Mouse (Mus musculus): ENCODE measurements around the gene Clec9a.
A peak's percentile ranks its signal among the peaks of the same experiment; 100 is the strongest.

The Clec9a gene

DNA sequence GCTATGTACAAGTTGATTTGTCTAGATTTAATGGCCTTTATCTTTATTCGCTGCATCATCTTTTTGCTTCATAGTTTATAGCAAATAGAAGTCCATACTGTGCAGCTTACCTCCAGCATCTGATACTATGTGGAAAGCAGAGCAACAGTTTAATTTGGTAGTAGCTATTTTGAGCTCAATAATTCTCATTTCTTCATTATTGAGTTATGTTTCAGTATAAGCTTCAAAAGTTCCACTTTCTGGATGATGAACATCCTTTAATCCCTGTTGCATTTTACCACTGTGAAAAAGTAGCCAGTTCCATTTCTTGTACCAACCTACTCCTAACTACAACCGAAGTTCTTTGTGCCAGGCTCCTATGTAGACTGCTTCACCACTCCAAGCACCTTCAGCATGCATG is at the start of gene Clec9a:
Gene Clec9a (plus strand): TSS at position 301 of the 400 bp plus-strand sequence.
- DNase-seq (ENCODE audit: extremely low spot score, low spot score), result no peak

DNA sequence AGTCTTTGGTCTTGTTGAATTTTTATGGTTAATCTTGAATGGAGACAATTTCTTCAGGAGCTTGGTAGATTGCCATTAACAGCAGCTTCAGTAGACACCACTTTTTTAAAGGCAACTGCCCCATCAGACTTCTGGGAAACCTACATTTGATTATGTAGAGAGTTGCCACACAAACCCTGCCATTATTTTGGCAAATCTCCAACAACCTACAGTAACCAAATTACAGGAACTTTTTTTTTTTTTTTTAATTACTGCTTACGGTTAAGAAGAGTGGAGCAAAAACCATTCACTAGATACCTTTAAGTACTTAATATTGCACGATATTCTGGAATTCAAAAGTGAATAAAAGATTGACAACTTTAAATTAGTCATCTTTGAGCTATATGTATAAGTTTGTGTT is 49.1 kb upstream of the Clec9a start:
- DNase-seq (ENCODE audit: extremely low spot score, low spot score), result no peak

- no peak for DNase-seq (ENCODE audit: extremely low spot score, low spot score)
These were observed 44.7 kb upstream of the Clec9a start for GRCm38 (mm10) chr6:129363942-129364341.

DNA sequence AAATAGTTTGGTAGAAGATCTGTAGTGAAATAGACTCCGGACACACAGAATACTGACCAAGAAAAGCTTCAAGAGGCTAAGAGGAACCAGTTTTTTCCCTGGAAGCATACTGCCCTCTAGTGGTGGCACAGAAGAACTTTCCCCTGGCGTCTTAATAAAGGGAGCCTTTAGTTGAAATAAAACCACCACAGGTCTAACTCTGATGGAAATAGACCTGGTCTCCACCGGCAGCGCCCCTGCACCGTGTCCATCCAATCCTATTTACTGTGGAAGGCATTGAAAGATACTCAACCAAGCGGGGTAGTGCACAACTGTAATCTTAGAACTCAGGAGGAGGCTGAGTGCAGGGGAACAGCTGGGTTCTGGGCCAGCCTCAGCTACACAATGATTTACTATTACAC is 42.7 kb upstream of the Clec9a start:
- peak; percentile 27 for DNase-seq (ENCODE audit: extremely low spot score, low spot score)

DNA sequence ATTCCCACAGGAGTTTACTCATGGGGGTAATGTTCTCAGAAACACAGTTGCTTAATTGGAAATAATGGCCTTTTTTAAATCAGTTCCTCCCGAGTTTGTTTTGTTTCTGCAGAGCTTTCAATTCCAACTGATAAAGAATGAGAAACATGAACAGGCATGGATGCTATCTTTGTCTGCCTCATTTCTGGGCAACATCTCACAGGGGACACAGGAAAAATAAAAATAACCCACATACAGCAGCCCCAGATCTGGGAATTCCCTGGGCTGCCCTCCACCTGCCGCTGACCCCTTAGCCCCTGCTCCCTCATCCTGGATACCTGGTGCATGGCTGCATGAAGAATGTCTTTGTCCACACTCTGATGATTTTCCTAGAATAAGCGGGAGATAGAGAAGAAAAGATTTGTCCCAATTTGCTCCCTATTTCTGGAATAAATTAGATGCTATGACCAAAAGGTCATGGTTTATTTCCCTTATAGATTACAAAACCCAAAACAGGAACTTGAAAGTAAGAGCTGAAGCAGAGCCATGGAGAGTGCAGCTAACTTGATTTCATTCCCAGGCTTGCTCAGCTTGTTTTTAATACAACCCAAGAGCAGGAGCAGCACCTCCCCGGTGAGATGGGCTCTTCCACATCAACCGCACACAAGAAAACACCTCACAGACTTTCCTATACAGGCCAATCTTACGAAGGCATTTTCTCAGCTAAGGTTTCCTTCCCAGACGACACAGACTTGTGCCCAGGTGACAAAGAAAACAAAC is 39.1 kb upstream of the Clec9a start:
- DNase-seq (ENCODE audit: extremely low spot score, low spot score), result no peak

- no peak for DNase-seq (ENCODE audit: extremely low spot score, low spot score)
These were observed 33.7 kb upstream of the Clec9a start for GRCm38 (mm10) chr6:129374937-129375471.

GRCm38 (mm10) chr6:129380454-129380853 is 28.2 kb upstream of the Clec9a start:
- no peak for DNase-seq (ENCODE audit: extremely low spot score, low spot score)

DNA sequence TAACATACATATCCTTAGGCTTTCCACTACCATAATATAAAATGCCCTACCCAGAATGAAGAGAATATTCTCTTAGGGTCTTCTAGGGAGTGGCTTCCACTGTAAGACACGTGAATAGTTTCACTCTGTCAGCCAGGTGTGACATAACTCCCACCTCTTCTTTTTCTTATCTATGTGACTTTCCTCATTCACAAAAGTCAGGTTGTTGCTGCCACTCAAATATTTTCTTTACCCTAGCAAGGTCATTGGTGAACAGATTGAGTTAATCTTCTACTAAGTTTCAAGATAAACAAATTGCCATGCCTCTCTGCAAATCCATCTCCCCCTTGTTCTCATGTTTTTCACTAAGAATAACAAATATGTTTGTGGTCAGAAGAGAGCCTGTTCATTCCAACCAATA is 26.9 kb upstream of the Clec9a start:
- no peak for DNase-seq (ENCODE audit: extremely low spot score, low spot score)

DNA sequence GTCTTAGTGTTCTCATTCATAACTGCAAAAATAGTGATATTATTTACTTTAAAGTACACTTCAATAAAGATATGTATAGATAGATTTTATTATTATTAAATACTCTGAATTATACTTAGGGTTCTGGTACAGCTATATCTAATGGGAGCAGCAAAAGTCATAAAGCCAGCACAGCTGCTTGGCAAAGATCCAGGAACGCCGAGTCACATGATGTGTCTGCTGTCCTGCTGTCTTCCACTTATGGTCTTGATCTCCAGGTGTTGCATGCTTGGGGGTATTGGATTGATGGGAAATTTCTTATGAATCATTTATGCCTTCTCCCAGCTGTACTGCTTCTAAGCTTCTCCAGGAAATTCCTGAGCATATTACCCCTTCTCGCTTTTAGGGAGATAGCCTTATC is 25.2 kb upstream of the Clec9a start:
- no peak for DNase-seq (ENCODE audit: extremely low spot score, low spot score)

GRCm38 (mm10) chr6:129385000-129385399 is 23.7 kb upstream of the Clec9a start:
- no peak for DNase-seq (ENCODE audit: extremely low spot score, low spot score)

DNA sequence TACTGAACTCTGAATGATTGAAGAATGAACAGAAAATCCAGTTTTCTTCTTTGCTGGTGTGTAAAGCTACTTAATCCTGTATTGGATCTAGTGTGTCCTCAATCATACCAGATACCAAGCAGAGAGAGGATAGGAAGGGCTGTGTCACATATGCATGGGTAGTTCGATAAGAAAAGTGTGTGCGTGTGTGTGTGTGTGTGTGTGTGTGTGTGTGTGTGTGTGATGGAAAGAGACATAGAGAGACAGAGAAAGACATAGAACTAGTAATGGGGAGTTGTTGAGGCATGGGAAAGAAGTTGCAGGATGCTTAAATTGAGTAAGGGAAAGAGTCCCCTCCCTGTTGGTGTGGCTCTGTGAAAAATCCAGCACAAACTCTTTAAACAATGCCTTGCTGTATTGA is 22.9 kb upstream of the Clec9a start, which contains the start of gene Clec12b:
Gene Clec12b (minus strand): TSS at position 101 of the 400 bp plus-strand sequence.
- DNase-seq (ENCODE audit: extremely low spot score, low spot score), result no peak

DNA sequence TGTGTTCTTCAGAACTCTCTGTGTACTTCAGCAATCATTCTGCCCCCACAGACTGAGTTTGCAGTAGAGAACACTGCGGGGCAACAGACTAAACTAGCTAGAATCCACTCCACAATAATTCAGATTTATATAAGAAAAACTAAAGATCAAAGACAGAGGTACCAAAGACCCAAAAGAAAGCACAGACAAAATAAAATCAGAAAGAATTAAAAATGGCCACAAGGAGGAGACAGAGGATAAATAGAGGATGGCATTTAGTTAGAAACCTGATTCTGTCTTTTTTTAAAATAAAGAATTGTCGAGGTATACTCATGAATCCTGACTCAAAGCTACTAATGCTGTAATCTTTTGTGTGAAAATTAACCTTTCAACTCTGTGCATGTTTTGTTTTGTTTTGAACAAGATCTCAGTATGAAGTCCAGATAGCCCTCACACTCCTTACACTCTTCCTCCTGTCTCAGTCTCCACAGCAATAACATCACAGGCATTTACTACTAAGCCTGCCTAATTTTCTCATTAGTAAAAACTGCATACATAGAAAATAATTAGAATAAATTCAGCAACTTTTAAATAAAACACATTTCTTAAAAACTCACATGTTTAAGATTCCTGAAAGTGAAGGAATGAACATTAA is 15.5 kb upstream of the Clec9a start:
- no peak for DNase-seq (ENCODE audit: extremely low spot score, low spot score)

GRCm38 (mm10) chr6:129393732-129394131 is 14.9 kb upstream of the Clec9a start:
- no peak for DNase-seq (ENCODE audit: extremely low spot score, low spot score)

DNA sequence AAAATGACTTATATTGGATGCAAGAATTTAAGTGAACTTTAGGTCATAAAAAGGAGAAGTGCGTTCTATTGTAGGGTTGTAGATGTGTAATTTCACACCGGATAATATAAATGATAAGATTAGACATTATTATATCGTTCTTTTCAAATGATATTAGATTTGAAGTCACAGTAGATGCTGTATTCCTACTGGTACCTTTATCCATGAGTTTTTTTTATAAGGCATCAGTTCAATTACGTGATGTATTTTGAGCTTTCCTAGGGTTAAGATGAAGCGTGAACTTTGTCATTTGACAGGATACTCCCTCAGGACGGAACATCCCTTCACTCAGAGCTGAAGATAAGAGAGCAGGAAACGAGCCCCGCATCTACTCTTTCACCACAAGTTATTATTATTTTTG is 11.7 kb upstream of the Clec9a start, which contains the start of gene Clec1b:
Gene Clec1b (plus strand): TSS at position 301 of the 400 bp plus-strand sequence.
- no peak for DNase-seq (ENCODE audit: extremely low spot score, low spot score)

DNA sequence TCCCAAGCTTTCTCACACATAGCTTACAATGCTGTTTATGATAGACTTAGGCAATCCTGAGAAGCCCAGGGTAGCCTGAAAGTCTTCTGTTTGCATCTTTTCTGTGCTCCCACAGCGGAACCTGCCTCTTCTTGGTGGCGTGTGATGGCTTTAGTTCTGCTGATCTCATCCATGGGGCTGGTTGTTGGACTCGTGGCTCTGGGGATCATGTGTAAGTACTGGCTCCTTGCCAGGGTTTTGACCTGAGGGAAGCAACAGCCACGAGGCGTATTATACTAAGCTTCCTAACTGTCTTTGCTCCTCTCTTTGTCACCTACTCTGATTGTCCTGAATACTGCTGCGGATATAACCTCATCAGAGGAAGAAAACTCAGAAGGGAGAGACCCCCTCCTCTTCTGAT is 8.7 kb upstream of the Clec9a start:
- no peak for DNase-seq (ENCODE audit: extremely low spot score, low spot score)

DNA sequence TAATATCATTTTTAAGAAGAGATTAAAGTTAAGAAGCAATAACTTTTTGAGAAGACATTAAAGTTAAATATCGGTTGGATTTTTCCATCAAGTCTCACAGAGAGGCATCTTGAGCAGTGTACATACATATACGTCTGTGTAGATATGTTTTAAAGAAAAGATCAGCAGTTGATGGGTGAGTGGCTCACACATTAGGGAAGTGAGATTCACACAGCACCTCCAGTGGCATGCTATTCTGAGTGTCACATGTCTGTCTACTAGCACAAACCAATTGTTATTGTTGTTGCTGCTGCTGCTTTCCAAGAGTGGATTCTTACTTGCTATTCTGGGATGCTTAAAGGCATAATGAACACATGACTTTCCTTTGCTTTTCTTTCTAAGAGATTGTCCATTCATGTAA is 6.3 kb upstream of the Clec9a start:
- DNase-seq (ENCODE audit: extremely low spot score, low spot score), result no peak

GRCm38 (mm10) chr6:129403391-129403790 is 5.3 kb upstream of the Clec9a start:
- no peak for DNase-seq (ENCODE audit: extremely low spot score, low spot score)

GRCm38 (mm10) chr6:129405999-129406398 is 2.7 kb upstream of the Clec9a start:
- no peak for DNase-seq (ENCODE audit: extremely low spot score, low spot score)

GRCm38 (mm10) chr6:129407324-129407723 is 1.3 kb upstream of the Clec9a start:
- DNase-seq (ENCODE audit: extremely low spot score, low spot score), result no peak

GRCm38 (mm10) chr6:129414177-129414576 is 5.5 kb downstream of the Clec9a start:
- no peak for DNase-seq (ENCODE audit: extremely low spot score, low spot score)

- no peak for DNase-seq (ENCODE audit: extremely low spot score, low spot score)
These were observed 13.6 kb downstream of the Clec9a start for GRCm38 (mm10) chr6:129422311-129422710.

- DNase-seq (ENCODE audit: extremely low spot score, low spot score), result no peak
These were observed 14.5 kb downstream of the Clec9a start for GRCm38 (mm10) chr6:129423040-129423733.

All from neural tube, embryonic 10.5 days (tissue).